In genomic region chr10:43722164-43722563, GRCm38 (mm10) we compare ENCODE assay signal across 10 mouse cellular contexts.
DNase-seq lines count a peak whose midpoint lies in the region; ATAC-seq and TF ChIP-seq lines count a peak whose summit lies in the region.
"Had no signal": no experiment of that assay in that cellular context is flagged by ENCODE, and none has a peak within 500 bp of the region (broad histone marks: within the 10 kb centered on the region; RNA-seq: fewer than 3 reads in every experiment).

No protein-coding gene starts in this region.

- H3K9me3 ChIP-seq in forebrain, embryonic 11.5 days (ENCODE audit: control insufficient read depth, low read length): no peaks in the 10 kb centered on the region
- no peaks in the 10 kb centered on the region for H3K9me3 ChIP-seq in forebrain, postnatal 0 days (ENCODE audit: low read length)
- H3K9me3 ChIP-seq in lung, embryonic 15.5 days: no peaks in the 10 kb centered on the region
- H3K9me3 ChIP-seq in midbrain, embryonic 12.5 days: no peaks in the 10 kb centered on the region
- no peaks in the 10 kb centered on the region for H3K9me3 ChIP-seq in stomach, postnatal 0 days (ENCODE audit: control insufficient read depth, low read length)
- H3K9me3 ChIP-seq: liver, embryonic 15.5 days had no signal

- no peak for DNase-seq in forebrain, embryonic 11.5 days (ENCODE audit: low spot score)
- no peak for DNase-seq in forebrain, postnatal 0 days
- DNase-seq in lung, postnatal 10 days: no peak
- DNase-seq in stomach, postnatal 0 days (ENCODE audit: low spot score): no peak
- DNase-seq in testis, postnatal 14 days (ENCODE audit: low spot score): no peak
- DNase-seq: heart, postnatal 14 days had no signal

- ATAC-seq in forebrain, embryonic 11.5 days (replicated peaks; ENCODE audit: low FRiP score): no peak
- ATAC-seq in forebrain, postnatal 0 days: no peak
- no peak for ATAC-seq in lung, embryonic 15.5 days (ENCODE audit: borderline replicate concordance, extremely low read depth, low FRiP score, low TSS enrichment)
- 0 out of 2 replicates have a peak, but pooled peaks have one; percentile 32 for ATAC-seq in midbrain, embryonic 12.5 days (ENCODE audit: low FRiP score, low read depth)
- ATAC-seq in stomach, postnatal 0 days (ENCODE audit: low FRiP score, low TSS enrichment): no peak
- no peak for ATAC-seq in megakaryocyte progenitor cell, adult 5-6 weeks (replicated peaks; ENCODE audit: poor library complexity)

- TF ChIP-seq EP300 in stomach, postnatal 0 days (optimal IDR thresholded peaks at IDR 0.05): no peak

- no peak overlapping the region for H3K4me3 ChIP-seq in forebrain, embryonic 11.5 days (ENCODE audit: low read depth, low read length)
- H3K4me3 ChIP-seq in forebrain, postnatal 0 days (ENCODE audit: low read depth, low read length): no peak overlapping the region
- no peak overlapping the region for H3K4me3 ChIP-seq in lung, embryonic 15.5 days
- no peak overlapping the region for H3K4me3 ChIP-seq in midbrain, embryonic 12.5 days
- H3K4me3 ChIP-seq in stomach, postnatal 0 days (ENCODE audit: low read depth, low read length): no peak overlapping the region

- H3K9ac ChIP-seq in forebrain, embryonic 11.5 days (ENCODE audit: low read length): no peak overlapping the region
- H3K9ac ChIP-seq in forebrain, postnatal 0 days: no peak overlapping the region
- no peak overlapping the region for H3K9ac ChIP-seq in lung, embryonic 15.5 days
- no peak overlapping the region for H3K9ac ChIP-seq in midbrain, embryonic 12.5 days (replicated peaks)
- no peak overlapping the region for H3K9ac ChIP-seq in stomach, postnatal 0 days (ENCODE audit: low read length)

- H3K27me3 ChIP-seq in forebrain, embryonic 11.5 days (ENCODE audit: control insufficient read depth, insufficient read depth, low read length): no peaks in the 10 kb centered on the region
- no peaks in the 10 kb centered on the region for H3K27me3 ChIP-seq in forebrain, postnatal 0 days (ENCODE audit: insufficient read depth, low read length)
- no peaks in the 10 kb centered on the region for H3K27me3 ChIP-seq in lung, embryonic 15.5 days
- H3K27me3 ChIP-seq in midbrain, embryonic 12.5 days: peaks cover 9% of the 10 kb centered on the region
- H3K27me3 ChIP-seq in stomach, postnatal 0 days (ENCODE audit: control insufficient read depth, insufficient read depth, low read length): no peaks in the 10 kb centered on the region

- no peaks in the 10 kb centered on the region for H3K36me3 ChIP-seq in forebrain, embryonic 11.5 days (ENCODE audit: control insufficient read depth, insufficient read depth, low read length)
- H3K36me3 ChIP-seq in forebrain, postnatal 0 days (ENCODE audit: insufficient read depth): no peaks in the 10 kb centered on the region
- H3K36me3 ChIP-seq in lung, embryonic 15.5 days: no peaks in the 10 kb centered on the region
- H3K36me3 ChIP-seq in midbrain, embryonic 12.5 days: no peaks in the 10 kb centered on the region
- no peaks in the 10 kb centered on the region for H3K36me3 ChIP-seq in stomach, postnatal 0 days (ENCODE audit: control insufficient read depth, insufficient read depth, low read length)
- H3K36me3 ChIP-seq: liver, embryonic 15.5 days had no signal

- peaks cover 3% of the 10 kb centered on the region; the same call in 1 of the 2 replicates for H3K4me1 ChIP-seq in forebrain, embryonic 11.5 days (replicated peaks; ENCODE audit: control insufficient read depth, insufficient read depth, low read length)
- H3K4me1 ChIP-seq in forebrain, postnatal 0 days (ENCODE audit: insufficient read depth): 0 out of 2 replicates have a peak, but pooled peaks cover 15% of the 10 kb centered on the region
- peaks cover 26% of the 10 kb centered on the region for H3K4me1 ChIP-seq in lung, embryonic 15.5 days
- peaks cover 19% of the 10 kb centered on the region for H3K4me1 ChIP-seq in midbrain, embryonic 12.5 days
- 0 out of 2 replicates have a peak, but pooled peaks cover 3% of the 10 kb centered on the region for H3K4me1 ChIP-seq in stomach, postnatal 0 days (replicated peaks; ENCODE audit: control insufficient read depth, insufficient read depth)

- 0% methylated on average over 3 of the region's 3 CpGs for WGBS in forebrain, embryonic 11.5 days
- WGBS in forebrain, postnatal 0 days: 2% methylated on average over 3 of the region's 3 CpGs
- WGBS in lung, embryonic 15.5 days: 0% methylated on average over 1 of the region's 3 CpGs
- 0% methylated on average over 3 of the region's 3 CpGs for WGBS in midbrain, embryonic 12.5 days
- 3% methylated on average over 3 of the region's 3 CpGs for WGBS in stomach, postnatal 0 days

- no peak overlapping the region for H3K27ac ChIP-seq in forebrain, embryonic 11.5 days (ENCODE audit: low read depth, low read length)
- H3K27ac ChIP-seq in forebrain, postnatal 0 days (ENCODE audit: low read depth, low read length): no peak overlapping the region
- no peak overlapping the region for H3K27ac ChIP-seq in lung, embryonic 15.5 days
- H3K27ac ChIP-seq in midbrain, embryonic 12.5 days (replicated peaks): peak overlapping the region; percentile 5; the same call in 1 of the 2 replicates
- no peak overlapping the region for H3K27ac ChIP-seq in stomach, postnatal 0 days (replicated peaks)
- H3K27ac ChIP-seq: liver, embryonic 15.5 days had no signal

- peak overlapping the region; percentile 51; the same call in 1 of the 2 replicates for H3K4me2 ChIP-seq in forebrain, embryonic 11.5 days (ENCODE audit: low read depth, low read length, severe bottlenecking)
- no peak overlapping the region for H3K4me2 ChIP-seq in forebrain, postnatal 0 days (ENCODE audit: low read depth)
- H3K4me2 ChIP-seq in lung, embryonic 15.5 days: peak overlapping the region; percentile 72; the same call in 1 of the 2 replicates
- H3K4me2 ChIP-seq in midbrain, embryonic 12.5 days (replicated peaks): peak overlapping the region; percentile 71
- peak overlapping the region; percentile 64; the same call in 1 of the 2 replicates for H3K4me2 ChIP-seq in stomach, postnatal 0 days (replicated peaks; ENCODE audit: low read depth)

- no peak for TF ChIP-seq CTCF in forebrain, postnatal 0 days (IDR thresholded peaks at IDR 0.05; ENCODE audit: low read depth)
- TF ChIP-seq CTCF in stomach, postnatal 0 days (IDR thresholded peaks at IDR 0.05; ENCODE audit: low read depth): no peak
